Mouse (Mus musculus) activated CD4-positive, CD25-positive, alpha-beta regulatory T cell, adult 4 months (primary cell): Measurements from ENCODE around the gene Gpr18. TPM values are rescaled to one million over a fixed set of nuclear protein-coding genes. Genes with fewer than 3 reads are reported as not detected.
A peak's percentile ranks its signal among the peaks of the same experiment; 100 is the strongest.

Source experiments
- ATAC-seq: one replicate; pipeline ENCODE4 v1.8.0; 2017
- polyA plus RNA-seq, 2 experiments: library from polyadenylated mRNA; unstranded; fragments of 100-300 nt; shearing (Covaris generic); gene quantifications; one replicate each; pipeline ENCODE4 v1.2.1; 2017

The Gpr18 gene
- polyA plus RNA-seq, 2 experiments from 2014 or later, result 83.8 to 86.0 TPM

DNA sequence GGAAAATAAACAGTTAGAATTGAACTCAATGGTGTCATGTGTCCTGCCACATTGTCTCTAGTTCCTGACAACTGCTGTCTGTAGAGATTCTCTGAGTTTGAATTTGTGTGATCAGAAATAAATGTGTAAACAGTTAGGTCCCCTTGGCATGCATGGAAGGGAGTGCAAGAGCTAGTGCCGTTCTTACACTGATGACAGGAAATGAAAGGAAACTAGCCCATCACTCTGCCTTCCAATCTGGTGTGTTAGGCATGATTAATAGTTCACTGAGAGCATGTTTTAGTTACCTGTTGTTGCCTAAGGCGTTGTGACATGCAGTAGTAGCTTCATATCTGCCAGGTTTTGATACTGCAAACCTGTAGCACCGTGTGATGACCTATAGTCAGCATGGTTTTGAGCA is 32.4 kb upstream of the Gpr18 start:
- ATAC-seq, result peak; percentile 26

DNA sequence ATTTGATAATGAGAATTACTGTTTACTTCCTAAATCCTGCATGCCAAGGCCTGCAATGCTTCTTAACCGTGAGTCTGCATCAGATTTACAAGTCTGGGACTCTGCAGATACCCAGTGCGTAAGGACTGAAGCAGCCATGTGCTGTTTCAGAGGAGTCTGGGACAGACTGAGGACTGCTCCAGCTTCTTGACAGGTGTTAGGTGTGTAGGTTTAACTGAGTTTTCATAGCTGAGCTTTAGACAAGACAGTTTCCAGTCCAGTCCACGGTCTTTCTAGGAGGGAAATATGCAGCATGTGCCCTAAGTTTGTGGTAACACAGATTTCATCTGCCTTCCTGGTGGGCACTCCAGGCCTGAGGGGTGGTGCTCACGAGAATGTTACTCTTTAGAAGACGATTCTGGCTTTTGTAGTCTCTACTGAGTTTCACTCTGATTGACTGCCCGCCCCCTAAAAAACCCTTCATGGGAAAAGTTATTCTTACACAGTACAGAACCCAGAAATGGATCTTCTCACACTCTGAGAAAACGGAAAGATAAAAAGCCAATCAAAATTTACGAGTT is 31.7 kb upstream of the Gpr18 start:
- ATAC-seq, result peak; percentile 3

GRCm38 (mm10) chr14:121946728-121947127 is 31.1 kb upstream of the Gpr18 start:
- ATAC-seq, result peak; percentile 63

DNA sequence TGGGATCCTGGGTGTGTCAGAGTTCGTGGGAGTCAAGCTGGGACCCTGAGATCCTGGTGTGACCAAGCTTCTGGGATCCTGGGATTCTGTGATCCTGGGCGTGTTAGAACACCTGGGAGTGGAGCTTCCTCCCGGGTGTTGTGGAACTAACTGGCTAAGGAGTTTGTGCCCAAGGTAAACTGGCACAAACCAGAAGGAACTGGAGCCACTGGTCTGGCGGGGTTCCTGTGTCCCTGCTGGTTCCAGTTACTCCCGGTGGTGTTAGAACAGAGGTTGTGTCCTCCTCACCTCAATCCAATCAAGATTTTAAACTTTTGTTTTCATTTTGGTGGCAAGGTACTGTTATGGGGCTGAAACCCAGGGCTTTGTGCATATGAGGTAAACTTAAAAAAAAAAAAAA is 30.6 kb upstream of the Gpr18 start:
- no peak for ATAC-seq

GRCm38 (mm10) chr14:121939582-121939981 is 24.0 kb upstream of the Gpr18 start:
- ATAC-seq, result no peak

DNA sequence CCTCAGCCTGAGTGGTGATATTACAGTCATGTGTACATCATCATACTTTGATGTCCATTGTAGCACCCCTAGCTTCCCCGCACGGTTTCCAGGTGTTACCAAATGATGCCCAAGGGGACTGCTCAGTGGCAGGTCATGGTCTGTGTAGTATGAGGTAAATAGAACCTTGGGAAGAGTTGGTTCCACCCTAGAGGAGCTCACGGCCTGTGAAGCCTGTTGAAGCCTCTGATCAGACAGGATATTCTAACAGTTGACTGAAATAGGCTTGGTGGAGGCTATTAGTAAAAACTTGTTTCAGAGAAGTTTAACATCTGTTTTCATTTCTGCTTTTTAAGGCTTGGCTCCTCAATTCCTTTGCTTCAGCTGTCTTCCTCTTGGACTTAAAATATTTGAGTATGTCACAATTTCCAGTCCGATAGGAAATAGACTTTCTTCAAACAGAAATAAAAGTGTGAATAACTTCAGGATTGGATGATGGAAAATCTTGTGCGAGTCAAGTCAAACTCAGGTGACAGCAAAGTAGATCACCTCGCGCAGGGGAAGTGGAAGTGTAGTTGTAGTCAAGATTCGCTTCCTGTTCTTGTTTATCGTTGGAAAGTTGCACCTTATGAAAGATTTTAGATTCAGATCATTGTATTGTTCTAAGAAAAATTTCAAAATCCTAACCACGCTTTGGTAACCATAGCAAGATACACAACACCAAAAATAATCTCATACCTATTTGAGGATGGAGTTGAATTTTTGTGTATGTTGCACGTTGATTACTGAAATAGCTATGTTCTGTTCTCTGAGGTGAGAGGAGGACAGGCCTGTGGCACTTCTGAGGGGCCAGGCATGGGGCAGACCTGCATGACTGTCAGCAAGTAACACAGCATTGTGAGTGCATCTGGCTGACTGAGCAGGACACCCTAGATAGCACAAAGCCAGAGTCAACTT is 22.9 kb upstream of the Gpr18 start:
- peak; percentile 77 for ATAC-seq

DNA sequence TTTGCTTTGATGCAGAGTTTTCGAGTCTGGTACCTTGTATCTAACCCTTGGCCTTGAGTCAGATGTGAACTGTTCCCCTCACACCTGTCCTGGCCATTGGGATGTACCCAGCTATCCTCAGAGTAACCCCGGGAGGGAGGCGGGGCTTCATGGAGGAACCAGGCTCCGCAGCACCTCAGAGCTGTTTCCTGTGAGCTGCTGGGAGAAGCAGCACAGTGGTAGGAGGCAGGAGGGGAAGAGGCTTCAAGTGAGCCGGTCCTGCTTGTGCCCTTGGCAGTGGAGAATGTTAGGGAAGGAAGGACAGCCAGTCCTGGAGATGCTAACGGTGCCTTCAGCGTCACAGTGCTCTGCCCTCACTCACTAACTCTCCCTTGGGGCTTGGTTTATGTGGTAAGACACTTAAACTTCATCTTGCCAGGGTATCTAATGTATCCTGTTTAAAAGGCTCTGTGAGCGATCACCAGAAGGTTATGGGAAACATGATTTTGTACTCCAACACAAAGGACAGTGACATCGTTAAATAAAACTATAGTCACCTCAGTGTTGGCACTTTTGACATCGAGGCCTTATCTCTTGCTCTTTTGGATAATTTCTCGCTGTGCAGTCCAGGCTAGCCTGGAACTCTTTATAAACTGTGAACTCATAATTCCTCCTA is 22.1 kb upstream of the Gpr18 start:
- peak; percentile 24 for ATAC-seq

- no peak for ATAC-seq
Observed at GRCm38 (mm10) chr14:121936856-121937255, 21.3 kb upstream of the Gpr18 start.

GRCm38 (mm10) chr14:121936356-121936755 is 20.8 kb upstream of the Gpr18 start:
- ATAC-seq, result no peak

GRCm38 (mm10) chr14:121934597-121934946 is 19.0 kb upstream of the Gpr18 start:
- no peak for ATAC-seq

DNA sequence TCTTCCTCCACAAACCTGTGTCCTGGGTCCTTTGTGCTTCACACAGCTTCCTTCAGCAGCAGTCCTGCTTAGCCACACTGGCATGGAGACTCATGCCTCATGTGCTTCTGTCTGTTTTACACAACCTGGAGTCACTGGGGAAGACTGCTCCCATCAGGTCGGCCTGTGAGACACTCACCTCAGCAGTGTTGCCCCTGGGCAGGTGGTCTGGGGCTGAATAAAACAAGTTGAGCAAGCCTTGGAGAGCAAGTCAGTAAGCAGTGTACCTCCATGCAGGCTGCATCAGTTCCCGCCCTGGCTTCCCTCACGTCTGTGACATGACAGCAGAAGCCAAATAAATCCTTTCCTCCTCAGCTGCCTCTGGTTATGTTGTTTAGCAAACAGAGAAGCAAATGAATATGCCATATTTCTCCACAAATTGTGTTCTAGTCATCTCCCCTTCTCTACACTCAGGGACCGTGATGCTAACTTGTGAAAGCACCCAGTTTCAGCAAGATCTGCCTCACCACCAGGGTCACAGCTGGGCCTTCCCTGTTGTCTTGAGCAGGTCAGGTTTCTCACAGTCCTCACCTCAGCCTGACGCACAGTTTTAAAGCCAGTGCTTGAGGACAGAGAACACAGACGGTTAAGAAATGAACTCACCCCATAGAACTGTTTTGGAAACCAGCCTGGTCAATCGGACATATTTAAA is 18.5 kb upstream of the Gpr18 start:
- no peak for ATAC-seq

DNA sequence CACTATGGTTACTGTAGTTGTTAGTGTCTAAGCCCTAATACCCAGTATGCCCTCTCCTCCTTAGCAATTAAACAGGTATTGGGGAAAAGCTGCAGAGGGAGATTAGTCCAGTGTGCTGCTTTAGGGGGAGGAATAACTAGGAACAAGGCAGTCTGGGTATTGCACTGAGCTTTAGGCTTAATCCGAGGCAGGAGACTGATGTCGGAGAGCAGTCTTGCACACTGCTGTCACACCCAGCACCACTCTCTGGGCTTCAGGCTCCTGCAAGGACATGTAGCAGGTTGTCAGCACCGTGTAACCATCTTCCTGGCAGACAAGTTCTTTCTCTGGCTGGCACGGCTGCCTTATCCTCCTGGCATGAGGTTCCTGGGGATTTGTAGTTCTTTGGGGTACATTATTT is 16.6 kb upstream of the Gpr18 start:
- ATAC-seq, result no peak

- ATAC-seq, result peak; percentile 37
Observed at GRCm38 (mm10) chr14:121931594-121931993, 16.0 kb upstream of the Gpr18 start.

GRCm38 (mm10) chr14:121930731-121931383 is 15.3 kb upstream of the Gpr18 start:
- ATAC-seq, result peak; percentile 45

DNA sequence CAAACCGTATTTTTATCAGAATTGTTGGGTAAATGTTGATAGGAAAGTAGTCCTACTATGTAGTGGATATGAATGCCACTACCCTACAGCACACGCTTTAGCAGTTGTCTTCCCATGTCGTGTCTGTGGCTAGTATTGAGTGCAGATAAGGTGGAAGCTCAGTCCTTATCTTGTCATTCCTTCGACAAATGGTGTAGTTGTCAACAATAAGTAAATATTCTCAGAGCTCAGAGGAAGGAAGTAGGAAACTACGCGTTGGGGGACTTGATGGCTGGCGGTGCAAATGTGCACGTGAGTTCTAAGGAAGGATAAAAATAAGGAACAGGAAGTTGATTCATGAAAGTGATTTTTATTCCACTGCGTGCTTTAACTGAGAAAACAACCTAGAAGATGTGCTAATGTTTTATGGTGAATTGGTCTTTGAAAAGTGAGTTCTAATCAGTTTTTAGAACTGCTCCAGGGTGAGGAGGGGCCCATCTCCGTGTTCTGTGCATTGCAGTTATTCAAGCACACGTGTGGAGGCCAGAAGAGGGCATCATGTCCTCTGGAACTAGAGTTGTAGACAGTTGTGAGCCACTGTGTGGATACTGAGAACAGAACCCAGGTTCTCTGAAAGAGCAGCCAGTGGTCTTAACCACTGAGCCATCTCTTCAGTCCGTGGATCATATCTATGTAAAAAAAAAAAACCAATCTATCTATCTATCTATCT is 13.8 kb upstream of the Gpr18 start:
- peak; percentile 52 for ATAC-seq

DNA sequence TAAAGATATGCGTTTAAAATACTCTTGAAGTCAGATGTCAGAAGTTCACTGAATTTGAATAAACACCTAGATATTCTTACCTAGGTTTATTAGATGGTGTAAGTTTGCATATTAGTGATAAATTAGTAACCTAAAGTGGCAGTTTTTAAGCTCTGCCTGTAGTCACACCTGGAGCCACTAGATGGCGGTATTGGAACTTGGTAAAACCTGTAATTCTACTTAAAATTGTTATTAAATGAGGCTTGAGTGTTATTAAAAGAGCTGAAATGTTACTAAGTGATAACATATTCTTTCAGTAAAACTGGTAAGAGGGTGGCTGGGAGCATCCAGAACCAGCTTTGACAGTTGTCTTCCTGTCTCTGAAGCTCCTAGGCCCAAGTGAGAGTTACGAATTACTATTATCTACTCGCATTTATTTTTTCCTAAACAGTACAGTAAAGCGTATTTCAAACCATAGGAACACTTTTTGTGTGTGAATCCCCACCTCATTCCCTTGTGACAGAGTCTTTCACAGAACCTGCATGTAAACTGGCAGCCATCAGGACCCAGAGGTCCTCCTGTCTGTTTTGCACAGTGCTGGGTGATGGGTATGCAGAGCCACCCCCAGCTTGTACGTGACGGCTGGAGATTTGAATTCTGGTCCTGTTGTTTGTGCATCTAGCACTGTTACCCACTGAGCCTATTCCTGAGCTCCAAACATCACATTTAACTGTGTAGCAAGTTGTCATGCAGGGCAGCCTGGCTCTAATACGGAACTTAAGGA is 13.0 kb upstream of the Gpr18 start:
- ATAC-seq, result peak; percentile 22

- no peak for ATAC-seq
Observed at GRCm38 (mm10) chr14:121927451-121927850, 11.9 kb upstream of the Gpr18 start.

DNA sequence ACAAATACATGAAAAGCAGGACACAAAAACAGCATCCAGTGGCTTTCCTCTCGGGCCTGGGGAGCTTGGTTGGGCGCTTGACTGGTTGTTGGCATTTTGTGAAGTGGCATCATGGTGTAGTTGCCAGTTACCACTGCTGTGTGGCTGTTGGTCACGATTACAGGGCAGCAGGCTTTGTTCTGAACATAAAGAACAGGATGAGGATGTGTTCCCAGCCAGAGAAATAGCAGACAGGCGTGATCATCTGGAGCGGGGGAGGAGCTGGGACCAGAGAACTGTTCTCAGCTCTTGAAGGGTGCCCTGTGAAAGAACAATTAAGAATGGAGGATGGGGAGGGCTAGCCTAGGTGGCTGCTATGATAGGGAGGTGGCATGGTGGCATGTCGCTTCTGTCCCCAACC is 11.3 kb upstream of the Gpr18 start:
- ATAC-seq, result no peak

- no peak for ATAC-seq
Observed at GRCm38 (mm10) chr14:121924876-121925275, 9.3 kb upstream of the Gpr18 start.

DNA sequence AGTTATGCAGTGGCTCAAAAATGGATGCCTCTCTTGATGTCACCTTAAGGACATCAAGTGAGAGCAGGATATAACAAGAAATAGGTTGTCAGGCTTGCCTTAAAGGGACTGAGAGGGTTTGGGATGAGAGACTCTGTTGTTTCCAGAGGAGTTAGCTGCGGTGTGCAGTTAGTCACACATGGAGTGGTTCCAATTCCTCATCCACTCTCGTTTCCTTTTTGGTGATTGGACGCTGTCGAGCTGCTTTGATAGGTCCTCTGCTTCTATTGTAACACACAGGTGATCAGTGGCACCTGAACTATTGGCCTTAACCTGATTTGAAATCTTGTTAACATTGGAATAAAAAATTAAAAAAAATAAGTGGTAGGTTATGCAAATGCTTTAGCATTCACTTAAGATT is 7.2 kb upstream of the Gpr18 start:
- ATAC-seq, result no peak

DNA sequence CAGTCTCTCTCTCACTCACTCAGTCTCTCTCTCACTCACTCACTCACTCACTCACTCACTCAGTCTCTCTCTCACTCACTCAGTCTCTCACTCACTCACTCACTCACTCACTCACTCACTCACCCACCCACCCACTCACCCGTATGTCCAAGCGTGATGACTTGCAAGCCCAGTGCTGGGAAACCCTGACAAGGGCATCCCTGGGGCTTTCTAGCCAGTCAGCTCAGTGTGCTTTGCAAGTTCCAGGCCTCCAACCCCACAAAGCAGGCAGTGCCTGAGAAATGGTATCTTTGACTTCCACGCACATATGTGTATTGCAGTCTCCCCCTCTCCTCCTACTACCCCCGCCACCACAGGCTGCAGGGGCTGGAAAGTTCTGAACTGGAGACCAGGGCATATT is 6.4 kb upstream of the Gpr18 start:
- no peak for ATAC-seq
